Mouse (Mus musculus) ES-Bruce4 (cell line): ENCODE measurements at regions not wholly inside any gene's neighbourhood (a gene's known extent, or its start where the extent isn't known, plus 50 kb on each side); places are given as distances from the start of the nearest gene placed in this dataset.

Experiments
- H3K27ac ChIP-seq: 2 replicates; pipeline ENCODE4 v1.5.1; 2012; ENCODE audit warnings: low read length, inconsistent platforms; ENCODE audit not compliant: insufficient read depth
- H3K27me3 ChIP-seq: 2 replicates; pipeline ENCODE4 v1.6.1; 2012; ENCODE audit warnings: mild to moderate bottlenecking, low read length, inconsistent platforms; ENCODE audit not compliant: control insufficient read depth, poor library complexity, insufficient read depth, severe bottlenecking
- H3K36me3 ChIP-seq: 2 replicates; pipeline ENCODE4 v1.6.1; 2012; ENCODE audit warnings: inconsistent platforms, mild to moderate bottlenecking, low read length, moderate library complexity; ENCODE audit not compliant: control insufficient read depth, poor library complexity, insufficient read depth, severe bottlenecking
- H3K4me1 ChIP-seq: one replicate; pipeline ENCODE4 v1.8.1; 2011; ENCODE audit warnings: low read length; ENCODE audit not compliant: control insufficient read depth, insufficient read depth
- H3K4me3 ChIP-seq: 2 replicates; pipeline ENCODE4 v1.5.1; 2011; ENCODE audit warnings: low read depth, mild to moderate bottlenecking, low read length
- H3K9ac ChIP-seq: 2 replicates; pipeline ENCODE4 v1.6.1; 2012; ENCODE audit warnings: low read depth, mild to moderate bottlenecking, inconsistent platforms; ENCODE audit not compliant: poor library complexity, severe bottlenecking
- H3K9me3 ChIP-seq: replicated peaks from 2 replicates; pipeline ENCODE4 v1.6.1; 2012; ENCODE audit warnings: mild to moderate bottlenecking, low read length, inconsistent platforms; ENCODE audit not compliant: control insufficient read depth, poor library complexity, insufficient read depth, severe bottlenecking
- CTCF ChIP-seq: IDR thresholded peaks from one replicate; pipeline ENCODE4 v1.8.1; 2011; ENCODE audit warnings: low read depth, low read length
- EP300 ChIP-seq: IDR thresholded peaks from 2 replicates; pipeline ENCODE4 v1.6.1; 2011; ENCODE audit warnings: low read depth, low read length; ENCODE audit not compliant: insufficient read depth
- POLR2A ChIP-seq: IDR thresholded peaks from one replicate; pipeline ENCODE4 v1.8.1; 2011; ENCODE audit warnings: low read length; ENCODE audit not compliant: insufficient read depth

GRCm38 (mm10) chr9:30577243-30577642 is 150.3 kb downstream of the Snx19 start:
- Histone ChIP-seq H3K9ac (no peak overlapping the region), H3K4me3 (no peak overlapping the region), H3K9me3 (no peaks in the 10 kb centered on the region), H3K27ac (no peak overlapping the region), H3K36me3 (no peaks in the 10 kb centered on the region), H3K4me1 (peaks cover 4% of the 10 kb centered on the region), H3K27me3 (no peaks in the 10 kb centered on the region)
- TF ChIP-seq CTCF (no peak), POLR2A (no peak), EP300 (no peak)

GRCm38 (mm10) chr9:30575531-30575930 is 148.6 kb downstream of the Snx19 start:
- Histone ChIP-seq H3K9ac (no peak overlapping the region), H3K27ac (no peak overlapping the region), H3K36me3 (no peaks in the 10 kb centered on the region), H3K27me3 (no peaks in the 10 kb centered on the region), H3K4me1 (peaks cover 4% of the 10 kb centered on the region), H3K4me3 (no peak overlapping the region), H3K9me3 (no peaks in the 10 kb centered on the region)
- no peak for TF ChIP-seq EP300
- TF ChIP-seq POLR2A = no peak
- TF ChIP-seq CTCF = no peak

DNA sequence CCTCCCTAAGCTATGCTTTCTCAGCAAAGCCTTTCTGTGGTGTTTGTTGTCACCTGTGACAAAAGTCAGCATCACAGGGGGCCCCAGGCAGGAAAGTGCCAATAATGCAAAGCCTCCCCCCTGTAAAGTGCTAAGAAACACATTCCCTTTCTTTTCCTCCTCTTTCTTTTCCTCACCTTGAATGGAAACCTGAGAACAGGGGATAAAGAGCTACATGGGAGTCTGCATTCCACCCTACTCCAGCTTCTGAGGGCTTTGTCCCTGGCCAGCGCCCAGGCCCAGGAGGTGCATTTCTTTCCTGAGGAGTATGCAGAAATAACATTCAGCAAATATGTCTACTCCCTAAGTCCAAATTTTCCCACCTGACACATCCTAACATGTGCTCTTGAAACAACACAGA is 146.4 kb downstream of the Snx19 start:
- Histone ChIP-seq H3K9me3 (no peaks in the 10 kb centered on the region), H3K36me3 (no peaks in the 10 kb centered on the region), H3K9ac (no peak overlapping the region), H3K27ac (peak overlapping the region; percentile 63), H3K4me1 (peaks cover 4% of the 10 kb centered on the region), H3K27me3 (no peaks in the 10 kb centered on the region), H3K4me3 (no peak overlapping the region)
- peak; percentile 67; the same call in 1 of the 2 replicates for TF ChIP-seq EP300
- no peak for TF ChIP-seq POLR2A
- TF ChIP-seq CTCF = no peak

- H3K27ac ChIP-seq = no peak overlapping the region
- no peak overlapping the region for H3K4me3 ChIP-seq
- H3K27me3 ChIP-seq = no peaks in the 10 kb centered on the region
- no peak overlapping the region for H3K9ac ChIP-seq
- no peak for TF ChIP-seq CTCF
- no peak for TF ChIP-seq EP300
- no peak for TF ChIP-seq POLR2A
- H3K36me3 ChIP-seq = no peaks in the 10 kb centered on the region
- H3K4me1 ChIP-seq = peaks cover 2% of the 10 kb centered on the region
- H3K9me3 ChIP-seq = peaks cover 12% of the 10 kb centered on the region
Observed at GRCm38 (mm10) chr9:30571014-30571413, 144.1 kb downstream of the Snx19 start.

DNA sequence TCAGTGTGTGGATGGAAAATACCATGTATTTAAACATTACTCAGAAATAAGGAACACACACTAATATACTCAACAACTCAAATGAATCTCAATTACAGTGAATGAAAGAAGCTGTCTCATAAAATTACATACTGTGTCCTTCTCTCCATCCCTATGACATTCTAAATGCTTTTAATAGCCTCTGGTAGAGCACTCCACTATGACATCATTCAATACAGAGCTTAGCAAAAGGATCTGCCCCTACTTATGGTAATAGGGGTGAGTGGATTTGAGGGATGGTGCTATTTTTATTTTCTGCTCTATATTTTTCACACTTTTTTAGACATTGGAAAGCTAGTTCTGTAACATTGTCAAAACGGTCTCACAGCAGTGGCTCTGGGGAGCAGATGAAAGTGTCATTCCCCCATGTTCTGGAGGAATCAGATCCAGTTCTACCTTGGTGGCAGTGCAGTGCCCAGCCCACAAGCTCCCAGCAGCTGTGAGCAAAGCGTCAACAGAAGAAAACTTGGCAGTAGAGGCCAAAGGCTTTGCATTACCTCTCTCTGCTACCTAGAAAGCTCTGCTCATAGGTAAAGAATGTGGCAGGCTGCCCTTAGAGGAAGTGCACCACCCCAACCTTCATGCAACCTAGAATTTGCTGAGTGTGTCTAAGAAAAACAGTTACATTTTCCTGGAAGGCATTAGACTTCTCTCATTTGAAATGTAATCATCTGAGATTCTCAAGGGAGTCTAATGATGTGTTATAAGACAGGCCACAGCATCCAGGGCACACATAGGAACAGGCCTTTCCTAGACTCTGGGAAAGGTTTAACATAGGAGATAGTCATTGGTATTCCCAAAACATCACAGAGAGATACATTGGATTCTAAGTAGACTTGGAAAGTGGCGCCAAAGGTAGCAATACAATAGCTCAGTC is 138.1 kb downstream of the Snx19 start:
- Histone ChIP-seq H3K27me3 (no peaks in the 10 kb centered on the region), H3K4me1 (no peaks in the 10 kb centered on the region), H3K4me3 (no peak overlapping the region), H3K9ac (no peak overlapping the region), H3K27ac (no peak overlapping the region), H3K36me3 (no peaks in the 10 kb centered on the region), H3K9me3 (peaks cover 12% of the 10 kb centered on the region)
- no peak for TF ChIP-seq POLR2A
- TF ChIP-seq EP300 = no peak
- TF ChIP-seq CTCF = no peak

DNA sequence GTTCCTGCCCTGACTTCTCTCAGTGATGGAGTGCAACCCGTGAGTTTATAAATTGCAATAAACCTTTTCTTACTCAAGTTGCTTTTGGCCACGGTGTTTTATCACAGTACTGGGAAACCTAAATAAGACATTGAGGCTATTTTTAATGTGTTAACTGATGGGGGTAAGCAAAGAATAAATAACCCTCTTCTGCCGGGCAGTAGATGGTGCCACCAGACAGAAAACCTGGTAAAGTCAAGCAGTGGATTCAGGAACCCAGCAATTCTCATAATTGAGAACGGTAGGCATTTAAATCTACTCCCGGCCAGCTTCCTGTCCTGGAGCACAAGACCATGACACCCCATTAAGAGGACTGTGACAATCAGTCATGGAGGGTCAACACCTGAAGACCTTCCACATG is 136.5 kb downstream of the Snx19 start:
- H3K36me3 ChIP-seq = no peaks in the 10 kb centered on the region
- H3K9ac ChIP-seq = no peak overlapping the region
- TF ChIP-seq EP300 (no peak), CTCF (no peak), POLR2A (no peak)
- H3K4me1 ChIP-seq = no peaks in the 10 kb centered on the region
- H3K9me3 ChIP-seq = peaks cover 12% of the 10 kb centered on the region
- H3K27ac ChIP-seq = no peak overlapping the region
- H3K4me3 ChIP-seq = no peak overlapping the region
- H3K27me3 ChIP-seq = no peaks in the 10 kb centered on the region
